Mouse (Mus musculus) C2C12 (cell line): Measurements from ENCODE around the gene Rab14.

Experiments
- CTCF ChIP-seq: IDR thresholded peaks from one replicate; pipeline ENCODE4 v1.5.1; 2011; ENCODE audit not compliant: control insufficient read depth, insufficient read depth, insufficient read length
- FOSL1 ChIP-seq: IDR thresholded peaks from one replicate; pipeline ENCODE4 v1.8.0; 2011; ENCODE audit warnings: mild to moderate bottlenecking, low read length; ENCODE audit not compliant: poor library complexity, insufficient read depth, severe bottlenecking
- MAX ChIP-seq: IDR thresholded peaks from one replicate; pipeline ENCODE4 v1.6.1; 2011; ENCODE audit warnings: mild to moderate bottlenecking, control low read depth
- MYOD1 ChIP-seq: IDR thresholded peaks from one replicate; pipeline ENCODE4 v1.6.1; 2011; ENCODE audit warnings: low read depth; ENCODE audit not compliant: control insufficient read depth, insufficient read length
- MYOG ChIP-seq: IDR thresholded peaks from one replicate; pipeline ENCODE4 v1.6.1; 2011; ENCODE audit not compliant: control insufficient read depth, insufficient read length; ENCODE audit errors: extremely low read depth
- USF1 ChIP-seq: IDR thresholded peaks from one replicate; pipeline ENCODE4 v1.6.1; 2011; ENCODE audit warnings: low read depth, mild to moderate bottlenecking, control low read depth, moderate library complexity

- TF ChIP-seq CTCF (no peak), FOSL1 (no peak), USF1 (no peak), MYOG (no peak), MAX (no peak), MYOD1 (no peak)
Observed at GRCm38 (mm10) chr2:35216701-35217100, 15.8 kb upstream of the Rab14 start.
